Mouse (Mus musculus): ENCODE data around the gene Rsu1. TPM values are rescaled to one million over a fixed set of nuclear protein-coding genes. Genes with fewer than 3 reads are reported as not detected.

Gene Rsu1
- polyA plus RNA-seq, 1 experiment = 35.2 TPM

DNA sequence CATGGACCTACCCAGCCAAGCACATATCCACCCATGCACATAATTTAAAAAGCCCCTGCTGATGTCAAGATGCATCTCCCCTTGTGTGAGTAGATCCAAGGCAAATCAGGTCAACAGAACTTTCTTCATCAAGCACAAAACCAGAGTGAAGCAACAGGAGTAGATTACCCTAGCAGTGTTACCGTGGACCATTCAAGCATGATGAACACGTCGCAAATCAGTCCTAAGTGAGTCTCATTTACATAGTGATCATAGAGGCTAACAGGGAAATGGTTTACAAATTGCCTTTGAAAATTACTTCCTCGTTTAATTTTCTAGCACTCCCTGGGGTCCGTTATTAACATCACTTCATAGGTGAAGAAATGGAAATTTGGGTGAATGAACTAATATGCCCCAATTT lies 100.6 kb downstream of the Rsu1 start:
- no peak for DNase-seq (ENCODE audit: low read depth, low spot score)
- 77% methylated on average over 5 of the region's 5 CpGs for WGBS

DNA sequence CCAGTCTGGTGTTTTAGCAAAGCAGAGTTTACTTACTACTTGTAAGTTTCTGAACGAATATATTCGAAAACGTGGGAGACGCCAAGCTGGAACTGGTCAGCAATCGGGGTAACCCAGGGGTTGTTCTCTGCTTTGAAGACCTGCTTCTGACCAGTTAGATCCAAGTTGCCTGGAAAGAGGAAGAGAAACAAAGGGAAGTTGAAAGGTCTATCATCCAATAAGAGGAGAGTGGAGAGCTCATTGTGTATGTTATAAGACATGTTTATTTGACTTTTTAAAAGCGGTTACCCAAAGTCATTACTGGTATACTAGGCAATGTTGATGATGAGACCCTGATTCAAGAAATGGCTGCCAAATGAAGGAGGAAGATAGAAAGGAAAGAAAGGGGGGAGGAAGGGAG lies 101.3 kb downstream of the Rsu1 start:
- no peak for DNase-seq (ENCODE audit: low read depth, low spot score)
- 88% methylated on average over 6 of the region's 6 CpGs for WGBS

GRCm38 (mm10) chr2:13169158-13169890 lies 101.9 kb downstream of the Rsu1 start:
- WGBS = 82% methylated on average over 4 of the region's 4 CpGs
- no peak for DNase-seq (ENCODE audit: low read depth, low spot score)

DNA sequence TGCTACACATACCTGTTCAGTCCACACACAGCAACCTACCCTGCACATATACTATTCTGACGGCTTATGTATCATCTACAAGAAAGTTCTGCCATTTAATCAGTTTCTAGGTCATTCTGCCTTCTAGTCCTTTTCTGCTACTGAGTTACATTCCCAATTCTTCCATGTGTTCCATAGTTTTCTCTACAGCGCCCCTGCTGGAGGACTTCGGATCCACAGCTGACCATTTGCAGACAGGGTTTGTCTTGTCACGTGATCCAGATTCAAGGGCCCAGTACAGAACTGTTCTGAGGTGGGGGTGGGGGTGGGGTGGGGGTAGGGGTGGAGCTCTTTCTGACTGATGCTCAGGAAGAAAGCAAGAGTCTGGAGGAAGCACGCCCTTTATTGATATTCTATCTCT lies 102.5 kb downstream of the Rsu1 start:
- no peak for DNase-seq (ENCODE audit: low read depth, low spot score)
- 64% methylated on average over 5 of the region's 5 CpGs for WGBS

GRCm38 (mm10) chr2:13161717-13162116 lies 109.5 kb downstream of the Rsu1 start:
- 43% methylated on average over 2 of the region's 2 CpGs for WGBS
- no peak for DNase-seq (ENCODE audit: low read depth, low spot score)

- no peak for DNase-seq (ENCODE audit: low read depth, low spot score)
- 84% methylated on average over 6 of the region's 6 CpGs for WGBS
Observed at GRCm38 (mm10) chr2:13145245-13145644, 126.0 kb downstream of the Rsu1 start.

- 76% methylated on average over 2 of the region's 2 CpGs for WGBS
- no peak for DNase-seq (ENCODE audit: low read depth, low spot score)
Observed at GRCm38 (mm10) chr2:13134890-13135289, 136.3 kb downstream of the Rsu1 start.

GRCm38 (mm10) chr2:13132841-13133240 lies 138.4 kb downstream of the Rsu1 start:
- DNase-seq (ENCODE audit: low read depth, low spot score) = no peak
- 88% methylated on average over 8 of the region's 8 CpGs for WGBS

GRCm38 (mm10) chr2:13132406-13132805 lies 138.8 kb downstream of the Rsu1 start:
- WGBS = 88% methylated on average over 8 of the region's 8 CpGs
- DNase-seq (ENCODE audit: low read depth, low spot score) = no peak

GRCm38 (mm10) chr2:13129859-13130258 lies 141.4 kb downstream of the Rsu1 start:
- WGBS = 76% methylated on average over 10 of the region's 10 CpGs
- DNase-seq (ENCODE audit: low read depth, low spot score) = no peak

GRCm38 (mm10) chr2:13129337-13129736 lies 141.9 kb downstream of the Rsu1 start:
- WGBS = 76% methylated on average over 10 of the region's 10 CpGs
- DNase-seq (ENCODE audit: low read depth, low spot score) = no peak

GRCm38 (mm10) chr2:13120461-13120860 lies 150.8 kb downstream of the Rsu1 start:
- no peak for DNase-seq (ENCODE audit: low read depth, low spot score)
- WGBS = 84% methylated on average over 5 of the region's 5 CpGs

GRCm38 (mm10) chr2:13117896-13118295 lies 153.3 kb downstream of the Rsu1 start:
- WGBS = 90% methylated on average over 4 of the region's 4 CpGs
- no peak for DNase-seq (ENCODE audit: low read depth, low spot score)

GRCm38 (mm10) chr2:13106531-13106930 lies 164.7 kb downstream of the Rsu1 start:
- WGBS = 42% methylated on average over 4 of the region's 4 CpGs
- no peak for DNase-seq (ENCODE audit: low read depth, low spot score)

DNA sequence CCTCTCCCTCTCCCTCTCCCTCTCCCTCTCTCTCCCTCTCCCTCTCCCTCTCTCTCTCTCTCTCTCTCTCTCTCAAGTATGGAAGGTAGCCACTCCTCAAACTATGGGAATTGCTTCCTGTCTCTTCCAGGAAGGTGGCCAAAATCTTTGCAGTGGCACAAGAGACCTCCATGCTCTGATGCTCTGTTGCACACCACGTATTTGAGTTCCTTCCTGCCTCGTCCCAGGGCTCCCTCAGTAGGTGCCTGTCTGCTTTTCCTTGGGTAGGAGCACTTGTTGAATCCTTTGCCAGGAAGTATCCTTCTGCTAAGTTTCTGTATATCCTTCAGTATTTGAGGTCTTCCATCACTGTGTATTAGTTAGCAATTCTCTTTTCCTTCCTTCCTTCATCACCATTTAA lies 166.8 kb downstream of the Rsu1 start:
- WGBS = 42% methylated on average over 2 of the region's 2 CpGs

GRCm38 (mm10) chr2:13103797-13104200 lies 167.4 kb downstream of the Rsu1 start:
- no peak for DNase-seq (ENCODE audit: low read depth, low spot score)
- WGBS = 69% methylated on average over 7 of the region's 7 CpGs

More for the DNA sequence above, 166.8 kb downstream of the Rsu1 start:
- DNase-seq (ENCODE audit: low read depth, low spot score) = no peak

GRCm38 (mm10) chr2:13094045-13094444 lies 177.2 kb downstream of the Rsu1 start:
- no peak for DNase-seq (ENCODE audit: low read depth, low spot score)
- 95% methylated on average over 5 of the region's 5 CpGs for WGBS

- DNase-seq (ENCODE audit: low read depth, low spot score) = no peak
- WGBS = 67% methylated on average over 1 of the region's 1 CpGs
Observed at GRCm38 (mm10) chr2:13093570-13093969, 177.6 kb downstream of the Rsu1 start.

DNA sequence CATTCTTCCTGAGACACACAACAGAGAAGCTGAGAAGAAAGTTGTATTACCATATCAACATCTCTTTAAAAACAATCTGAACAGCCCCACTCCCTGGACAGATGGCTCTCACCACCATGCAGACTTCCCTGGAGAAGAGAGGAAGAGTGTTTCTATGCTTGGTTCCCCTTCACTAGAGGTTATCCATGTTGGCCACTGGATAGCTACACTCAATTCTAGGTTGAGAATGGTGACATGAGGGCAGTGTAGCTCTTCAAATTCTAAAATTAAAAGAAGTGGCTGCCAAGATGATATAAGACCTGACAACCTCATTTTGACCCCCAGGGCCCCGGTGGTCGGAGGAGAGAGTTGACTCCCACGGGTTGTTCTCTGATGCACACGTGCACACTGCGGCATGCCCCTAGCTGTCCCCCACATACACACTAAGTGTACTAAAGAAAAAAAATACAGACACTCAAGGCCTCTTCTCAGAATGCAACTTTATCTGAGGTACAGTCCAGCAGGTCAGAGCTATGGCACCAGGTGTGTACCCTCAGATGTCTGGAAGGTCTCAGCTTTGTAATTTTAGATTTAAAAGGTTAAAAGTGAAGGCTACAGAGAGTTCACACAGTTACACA lies 179.7 kb downstream of the Rsu1 start:
- DNase-seq (ENCODE audit: low read depth, low spot score) = no peak
- 81% methylated on average over 5 of the region's 5 CpGs for WGBS

DNA sequence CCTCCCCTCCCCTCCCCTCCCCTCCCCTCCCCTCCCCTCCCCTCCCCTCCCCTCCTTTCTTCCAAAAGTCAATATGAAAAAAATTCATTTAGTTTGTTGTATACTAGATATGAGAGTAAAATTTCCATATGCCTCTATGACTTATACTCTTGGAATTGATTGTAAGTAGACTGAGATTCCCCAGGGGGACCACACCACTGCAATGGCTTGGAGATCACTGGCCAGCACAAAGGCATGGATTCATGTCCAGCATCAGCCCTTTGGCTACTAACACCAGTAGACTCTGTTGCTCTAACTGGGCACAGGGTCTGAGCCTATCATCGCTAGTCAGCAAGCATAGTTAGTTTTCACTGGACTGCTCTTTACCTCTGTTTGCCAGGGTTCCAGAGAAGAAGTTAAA lies 180.4 kb downstream of the Rsu1 start:
- no peak for DNase-seq (ENCODE audit: low read depth, low spot score)
- WGBS = 98% methylated on average over 1 of the region's 1 CpGs

DNA sequence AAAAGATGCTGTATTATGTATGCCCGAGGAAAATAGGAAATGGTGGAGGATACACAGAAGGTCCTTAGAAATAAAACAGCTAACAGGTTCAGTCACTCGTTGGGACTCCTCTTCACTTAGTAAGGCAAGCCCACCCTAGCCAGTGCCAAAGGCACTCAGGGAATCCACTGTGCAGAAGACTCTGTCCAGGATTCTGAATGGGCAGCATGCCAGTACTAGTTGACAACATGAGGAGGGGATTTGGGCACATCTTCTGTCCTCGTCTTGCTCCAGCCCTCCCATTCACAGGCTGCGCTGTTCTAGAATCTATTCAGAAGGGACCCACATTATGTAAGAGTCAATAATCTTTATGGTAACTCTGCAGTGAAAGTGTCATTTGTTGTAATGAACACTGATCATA lies 181.4 kb downstream of the Rsu1 start:
- DNase-seq (ENCODE audit: low read depth, low spot score) = no peak
- 89% methylated on average over 4 of the region's 4 CpGs for WGBS
